9 mouse cellular contexts compared by ENCODE assay signal in the genomic region with DNA sequence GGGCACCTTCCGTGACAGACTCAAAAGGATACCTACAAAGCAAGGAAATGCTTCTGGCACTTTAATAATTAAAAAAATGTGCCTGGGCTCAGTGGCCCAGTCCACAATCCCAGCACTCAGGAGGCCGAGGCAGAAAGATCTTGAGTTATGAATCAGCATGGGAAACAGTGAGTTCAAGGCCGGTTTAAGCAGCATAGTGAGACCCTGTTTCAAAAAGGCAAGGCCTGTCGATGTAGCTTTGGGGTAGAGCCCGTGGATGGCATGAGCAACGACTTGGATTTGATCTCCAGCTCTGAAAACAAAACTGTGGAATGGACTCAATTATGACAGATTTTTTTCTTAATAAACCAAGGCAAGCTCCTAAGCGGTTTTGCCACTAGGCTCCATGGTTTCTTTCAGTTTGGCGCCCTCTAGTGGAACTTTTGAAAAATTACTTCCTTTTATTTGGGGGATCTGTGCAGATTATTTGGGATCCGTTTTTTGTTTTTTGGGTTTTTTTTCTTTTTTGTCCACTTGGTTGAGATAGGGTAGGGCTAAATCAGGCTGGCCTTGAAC. TPM values are rescaled to one million over a fixed set of nuclear protein-coding genes. Genes with fewer than 3 reads are reported as not detected.
A peak's percentile ranks its signal among the peaks of the same experiment; 100 is the strongest.
DNase-seq lines count a peak whose midpoint lies in the region; ATAC-seq and TF ChIP-seq lines count a peak whose summit lies in the region.
"Had no signal": no experiment of that assay in that cellular context is flagged by ENCODE, and none has a peak within 500 bp of the region (broad histone marks: within the 10 kb centered on the region; RNA-seq: fewer than 3 reads in every experiment).

No protein-coding gene starts in this region.

- H3K27me3 ChIP-seq in heart, embryonic 10.5 days (ENCODE audit: insufficient read depth, poor library complexity, severe bottlenecking) = 0 out of 2 replicates have a peak, but pooled peaks cover 4% of the 10 kb centered on the region
- peaks cover 5% of the 10 kb centered on the region for H3K27me3 ChIP-seq in heart, embryonic 12.5 days (replicated peaks)
- no peaks in the 10 kb centered on the region for H3K27me3 ChIP-seq in testis, adult 2 months (ENCODE audit: control insufficient read depth, insufficient read depth, low read length)
- H3K27me3 ChIP-seq in intestine, postnatal 0 days (replicated peaks; ENCODE audit: control insufficient read depth, insufficient read depth, low read length) = 0 out of 2 replicates have a peak, but pooled peaks cover 9% of the 10 kb centered on the region
- H3K27me3 ChIP-seq in splenic B cell, adult 2 months (ENCODE audit: control insufficient read depth, insufficient read depth, low read length, poor library complexity, severe bottlenecking) = no peaks in the 10 kb centered on the region

- H3K9ac ChIP-seq in heart, embryonic 12.5 days = no peak overlapping the region
- no peak overlapping the region for H3K9ac ChIP-seq in intestine, postnatal 0 days (ENCODE audit: low read depth, low read length)
- H3K9ac ChIP-seq: liver, embryonic 15.5 days had no signal

- H3K9me3 ChIP-seq in heart, embryonic 10.5 days = no peaks in the 10 kb centered on the region
- H3K9me3 ChIP-seq in heart, embryonic 12.5 days (replicated peaks) = no peaks in the 10 kb centered on the region
- no peaks in the 10 kb centered on the region for H3K9me3 ChIP-seq in intestine, postnatal 0 days (ENCODE audit: control insufficient read depth)
- H3K9me3 ChIP-seq: liver, embryonic 15.5 days had no signal

- DNase-seq in heart, embryonic 10.5 days (ENCODE audit: low spot score) = peak; percentile 64
- no peak for DNase-seq in testis, postnatal 14 days (ENCODE audit: low spot score)
- peak; percentile 31 for DNase-seq in cerebellum, adult 9-11 months
- DNase-seq in splenic B cell, adult 2 months (ENCODE audit: low read depth, low spot score) = peak; percentile 77
- no peak for DNase-seq in gastrocnemius, postnatal 4 days (ENCODE audit: low spot score in 2 of 2)

- H3K4me2 ChIP-seq in heart, embryonic 12.5 days = no peak overlapping the region
- no peak overlapping the region for H3K4me2 ChIP-seq in intestine, postnatal 0 days (replicated peaks; ENCODE audit: low read depth)
- H3K4me2 ChIP-seq: liver, embryonic 15.5 days had no signal

- WGBS in heart, embryonic 10.5 days = 31% methylated on average over 9 of the region's 9 CpGs
- WGBS in heart, embryonic 12.5 days = 30% methylated on average over 9 of the region's 9 CpGs
- 30% methylated on average over 9 of the region's 9 CpGs for WGBS in intestine, postnatal 0 days

- H3K27ac ChIP-seq in heart, embryonic 10.5 days = no peak overlapping the region
- no peak overlapping the region for H3K27ac ChIP-seq in heart, embryonic 12.5 days (ENCODE audit: poor library complexity, severe bottlenecking)
- H3K27ac ChIP-seq in testis, adult 2 months (ENCODE audit: control insufficient read depth, insufficient read depth, low read depth, low read length) = no peak overlapping the region
- H3K27ac ChIP-seq in intestine, postnatal 0 days (ENCODE audit: low read depth, low read length) = no peak overlapping the region
- H3K27ac ChIP-seq: liver, embryonic 15.5 days had no signal

- 0 out of 2 replicates have a peak, but pooled peaks have one; percentile 7 for TF ChIP-seq CTCF in testis, adult 2 months (IDR thresholded peaks at IDR 0.05; ENCODE audit: control insufficient read depth, insufficient read depth, insufficient replicate concordance, low read depth, low read length)
- peak; percentile 82 for TF ChIP-seq CTCF in intestine, postnatal 0 days (IDR thresholded peaks at IDR 0.05; ENCODE audit: low read depth)

- no peak for ATAC-seq in heart, embryonic 12.5 days (ENCODE audit: insufficient number of reproducible peaks, low FRiP score)
- no peak for ATAC-seq in intestine, postnatal 0 days

- H3K4me1 ChIP-seq in heart, embryonic 10.5 days = no peaks in the 10 kb centered on the region
- no peaks in the 10 kb centered on the region for H3K4me1 ChIP-seq in heart, embryonic 12.5 days (replicated peaks)
- peaks cover 5% of the 10 kb centered on the region for H3K4me1 ChIP-seq in testis, adult 2 months (ENCODE audit: control insufficient read depth, insufficient read depth, low read length)
- H3K4me1 ChIP-seq in intestine, postnatal 0 days (replicated peaks; ENCODE audit: control insufficient read depth, insufficient read depth, low read length) = no peaks in the 10 kb centered on the region

- no peak for TF ChIP-seq POLR2A in testis, adult 2 months (IDR thresholded peaks at IDR 0.05; ENCODE audit: control insufficient read depth, low read depth, low read length)

- H3K36me3 ChIP-seq in heart, embryonic 10.5 days = no peaks in the 10 kb centered on the region
- H3K36me3 ChIP-seq in heart, embryonic 12.5 days = no peaks in the 10 kb centered on the region
- no peaks in the 10 kb centered on the region for H3K36me3 ChIP-seq in testis, adult 2 months (ENCODE audit: control insufficient read depth, insufficient read depth, low read length)
- H3K36me3 ChIP-seq in intestine, postnatal 0 days (ENCODE audit: control insufficient read depth, insufficient read depth) = no peaks in the 10 kb centered on the region
- no peaks in the 10 kb centered on the region for H3K36me3 ChIP-seq in splenic B cell, adult 2 months (ENCODE audit: control insufficient read depth, insufficient read depth, low read length, poor library complexity, severe bottlenecking)
- H3K36me3 ChIP-seq: liver, embryonic 15.5 days had no signal

- H3K4me3 ChIP-seq in heart, embryonic 10.5 days = no peak overlapping the region
- H3K4me3 ChIP-seq in heart, embryonic 12.5 days = no peak overlapping the region
- no peak overlapping the region; the same call in 1 of the 2 replicates for H3K4me3 ChIP-seq in testis, adult 2 months (ENCODE audit: control insufficient read depth, low read depth, low read length)
- H3K4me3 ChIP-seq in intestine, postnatal 0 days (ENCODE audit: low read depth, low read length) = no peak overlapping the region
- H3K4me3 ChIP-seq: liver, embryonic 15.5 days had no signal

RNA-seq across cellular contexts. Expression of gene Kif14, which starts 7.4 kb away (rescaled TPM):
- polyA plus RNA-seq in heart, embryonic 10.5 days (2016; fragmentation: Nextera tagmentation; extraction: Ambion mirVana) = 5.2 and 5.4 TPM in 2 replicates
- polyA plus RNA-seq in heart, embryonic 12.5 days (2016; fragmentation: Nextera tagmentation; extraction: Ambion mirVana) = 5.7 and 6.8 TPM in 2 replicates
- 2.0 and 2.2 TPM in 2 replicates for polyA plus RNA-seq in testis, adult 2 months (2012; rRNA removed)
- 0.50 and 0.58 TPM in 2 replicates for polyA plus RNA-seq in intestine, postnatal 0 days (2015; fragmentation: Nextera tagmentation; extraction: Ambion mirVana)
- total RNA-seq in gastrocnemius, postnatal 4 days (2021) = 1 to 10 TPM; 4.2 to 5.4 TPM

RNA-seq across cellular contexts. Expression of gene Ddx59, which starts 43.7 kb away (rescaled TPM):
- 14.6 TPM in 2 replicates for polyA plus RNA-seq in heart, embryonic 10.5 days (2016; fragmentation: Nextera tagmentation; extraction: Ambion mirVana)
- 12.5 and 12.8 TPM in 2 replicates for polyA plus RNA-seq in heart, embryonic 12.5 days (2016; fragmentation: Nextera tagmentation; extraction: Ambion mirVana)
- polyA plus RNA-seq in testis, adult 2 months (2012; rRNA removed) = 4.7 and 5.4 TPM in 2 replicates
- 6.0 and 6.8 TPM in 2 replicates for polyA plus RNA-seq in intestine, postnatal 0 days (2015; fragmentation: Nextera tagmentation; extraction: Ambion mirVana)
- 10 to 100 TPM; 15.2 to 15.5 TPM for total RNA-seq in gastrocnemius, postnatal 4 days (2021)

Comparison
In these comparisons a context has a peak if more than half of its experiments do, and no peak if none do; other contexts are left out.
1. DNase-seq: peak in heart, embryonic 10.5 days (single experiment), cerebellum, adult 9-11 months (single experiment) and splenic B cell, adult 2 months (single experiment); none in testis, postnatal 14 days (single experiment) and gastrocnemius, postnatal 4 days (0 of 2).